Mouse (Mus musculus): Measurements from ENCODE around the gene Serpinb1b. TPM values are rescaled to one million over a fixed set of nuclear protein-coding genes. Genes with fewer than 3 reads are reported as not detected.

Serpinb1b gene
- polyA plus RNA-seq, 1 experiment = 0.06 TPM

DNA sequence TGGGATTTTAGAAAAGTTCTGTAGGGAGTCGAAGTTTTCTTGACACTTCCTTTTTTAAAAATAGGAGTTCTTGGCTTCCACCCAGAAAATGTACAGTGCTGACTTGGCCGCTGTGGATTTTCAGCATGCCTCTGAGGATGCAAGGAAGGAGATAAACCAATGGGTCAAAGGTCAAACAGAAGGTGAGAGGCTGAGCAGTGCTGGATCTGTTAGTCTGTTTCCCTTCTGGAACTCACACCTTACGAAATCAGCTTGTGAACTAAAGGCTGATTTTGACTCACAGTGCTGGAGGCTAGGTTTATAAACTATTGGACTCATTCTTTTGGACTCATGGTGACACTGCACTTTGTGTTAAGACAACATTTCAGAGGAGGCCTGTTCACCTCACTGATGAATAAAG lies 11.2 kb downstream of the Serpinb1b start:
- Histone ChIP-seq H3K27me3 (ENCODE audit: control insufficient read depth, insufficient read depth, low read length) (no peaks in the 10 kb centered on the region), H3K27ac (ENCODE audit: insufficient read depth, low read length) (no peak overlapping the region), H3K4me3 (ENCODE audit: extremely low read depth, insufficient read depth, insufficient read length) (no peak overlapping the region), H3K36me3 (ENCODE audit: control insufficient read depth, insufficient read depth, low read length) (no peaks in the 10 kb centered on the region), H3K4me1 (ENCODE audit: control insufficient read depth, insufficient read depth, insufficient read length) (no peaks in the 10 kb centered on the region)
- WGBS = 39% methylated on average over 3 of the region's 3 CpGs
- no peak for DNase-seq (ENCODE audit: low read depth in 1 of 2, low spot score in 2 of 2)
- no peak for TF ChIP-seq POLR2A (IDR thresholded peaks at IDR 0.05; ENCODE audit: low read depth, low read length)
- no peak for TF ChIP-seq CTCF (IDR thresholded peaks at IDR 0.05; ENCODE audit: extremely low read depth, insufficient read depth, insufficient read length, insufficient replicate concordance)

GRCm38 (mm10) chr13:33090546-33090945 lies 12.2 kb downstream of the Serpinb1b start:
- Histone ChIP-seq H3K27me3 (ENCODE audit: control insufficient read depth, insufficient read depth, low read length) (no peaks in the 10 kb centered on the region), H3K4me3 (ENCODE audit: extremely low read depth, insufficient read depth, insufficient read length) (no peak overlapping the region), H3K4me1 (ENCODE audit: control insufficient read depth, insufficient read depth, insufficient read length) (no peaks in the 10 kb centered on the region), H3K27ac (ENCODE audit: insufficient read depth, low read length) (no peak overlapping the region), H3K36me3 (ENCODE audit: control insufficient read depth, insufficient read depth, low read length) (no peaks in the 10 kb centered on the region)
- DNase-seq (ENCODE audit: low read depth in 1 of 2, low spot score in 2 of 2) = no peak
- 88% methylated on average over 1 of the region's 1 CpGs for WGBS
- TF ChIP-seq CTCF (IDR thresholded peaks at IDR 0.05; ENCODE audit: extremely low read depth, insufficient read depth, insufficient read length, insufficient replicate concordance) (no peak), POLR2A (IDR thresholded peaks at IDR 0.05; ENCODE audit: low read depth, low read length) (no peak)

GRCm38 (mm10) chr13:33091306-33091705 lies 12.9 kb downstream of the Serpinb1b start:
- no peak for DNase-seq (ENCODE audit: low read depth in 1 of 2, low spot score in 2 of 2)
- Histone ChIP-seq H3K27me3 (ENCODE audit: control insufficient read depth, insufficient read depth, low read length) (no peaks in the 10 kb centered on the region), H3K27ac (ENCODE audit: insufficient read depth, low read length) (no peak overlapping the region), H3K4me1 (ENCODE audit: control insufficient read depth, insufficient read depth, insufficient read length) (no peaks in the 10 kb centered on the region), H3K4me3 (ENCODE audit: extremely low read depth, insufficient read depth, insufficient read length) (no peak overlapping the region), H3K36me3 (ENCODE audit: control insufficient read depth, insufficient read depth, low read length) (no peaks in the 10 kb centered on the region)
- TF ChIP-seq CTCF (IDR thresholded peaks at IDR 0.05; ENCODE audit: extremely low read depth, insufficient read depth, insufficient read length, insufficient replicate concordance) = no peak
- TF ChIP-seq POLR2A (IDR thresholded peaks at IDR 0.05; ENCODE audit: low read depth, low read length) = no peak
- WGBS = 90% methylated on average over 1 of the region's 1 CpGs

- Histone ChIP-seq H3K36me3 (ENCODE audit: control insufficient read depth, insufficient read depth, low read length) (no peaks in the 10 kb centered on the region), H3K27ac (ENCODE audit: insufficient read depth, low read length) (no peak overlapping the region), H3K4me1 (ENCODE audit: control insufficient read depth, insufficient read depth, insufficient read length) (no peaks in the 10 kb centered on the region), H3K4me3 (ENCODE audit: extremely low read depth, insufficient read depth, insufficient read length) (no peak overlapping the region), H3K27me3 (ENCODE audit: control insufficient read depth, insufficient read depth, low read length) (no peaks in the 10 kb centered on the region)
- TF ChIP-seq CTCF (IDR thresholded peaks at IDR 0.05; ENCODE audit: extremely low read depth, insufficient read depth, insufficient read length, insufficient replicate concordance) (no peak), POLR2A (IDR thresholded peaks at IDR 0.05; ENCODE audit: low read depth, low read length) (no peak)
- DNase-seq (ENCODE audit: low read depth in 1 of 2, low spot score in 2 of 2) = no peak
- WGBS = 90% methylated on average over 1 of the region's 1 CpGs
Observed at GRCm38 (mm10) chr13:33095575-33095974, 17.2 kb downstream of the Serpinb1b start.

DNA sequence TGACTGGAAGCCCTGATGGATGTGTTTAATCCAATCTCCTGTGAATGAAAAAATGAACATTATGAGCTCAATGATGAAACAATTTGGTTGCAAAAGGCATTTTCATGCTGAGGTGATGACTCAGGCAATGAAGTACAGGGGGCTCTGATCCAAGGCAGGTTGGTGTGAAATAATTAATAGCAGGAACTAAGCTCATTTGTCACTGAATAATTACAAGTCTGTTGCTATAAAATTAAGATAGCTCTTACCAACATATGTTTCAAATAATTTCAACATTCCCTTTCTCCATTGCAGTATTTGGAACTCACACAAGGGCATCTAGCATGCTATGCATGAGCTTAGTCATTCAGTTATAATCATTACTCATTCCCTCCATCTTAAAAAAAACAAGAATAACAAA lies 27.3 kb downstream of the Serpinb1b start:
- Histone ChIP-seq H3K36me3 (ENCODE audit: control insufficient read depth, insufficient read depth, low read length) (no peaks in the 10 kb centered on the region), H3K27ac (ENCODE audit: insufficient read depth, low read length) (no peak overlapping the region), H3K4me1 (ENCODE audit: control insufficient read depth, insufficient read depth, insufficient read length) (no peaks in the 10 kb centered on the region), H3K4me3 (ENCODE audit: extremely low read depth, insufficient read depth, insufficient read length) (no peak overlapping the region), H3K27me3 (ENCODE audit: control insufficient read depth, insufficient read depth, low read length) (no peaks in the 10 kb centered on the region)
- DNase-seq (ENCODE audit: low read depth in 1 of 2, low spot score in 2 of 2) = no peak
- TF ChIP-seq CTCF (IDR thresholded peaks at IDR 0.05; ENCODE audit: extremely low read depth, insufficient read depth, insufficient read length, insufficient replicate concordance) = no peak
- TF ChIP-seq POLR2A (IDR thresholded peaks at IDR 0.05; ENCODE audit: low read depth, low read length) = no peak

- TF ChIP-seq CTCF (IDR thresholded peaks at IDR 0.05; ENCODE audit: extremely low read depth, insufficient read depth, insufficient read length, insufficient replicate concordance) (no peak), POLR2A (IDR thresholded peaks at IDR 0.05; ENCODE audit: low read depth, low read length) (no peak)
- Histone ChIP-seq H3K27me3 (ENCODE audit: control insufficient read depth, insufficient read depth, low read length) (no peaks in the 10 kb centered on the region), H3K4me1 (ENCODE audit: control insufficient read depth, insufficient read depth, insufficient read length) (no peaks in the 10 kb centered on the region), H3K4me3 (ENCODE audit: extremely low read depth, insufficient read depth, insufficient read length) (no peak overlapping the region), H3K27ac (ENCODE audit: insufficient read depth, low read length) (no peak overlapping the region), H3K36me3 (ENCODE audit: control insufficient read depth, insufficient read depth, low read length) (no peaks in the 10 kb centered on the region)
- DNase-seq (ENCODE audit: low read depth in 1 of 2, low spot score in 2 of 2) = no peak
- WGBS = 16% methylated on average over 3 of the region's 3 CpGs
Observed at GRCm38 (mm10) chr13:33113054-33113453, 34.7 kb downstream of the Serpinb1b start.

- Histone ChIP-seq H3K36me3 (ENCODE audit: control insufficient read depth, insufficient read depth, low read length) (no peaks in the 10 kb centered on the region), H3K27me3 (ENCODE audit: control insufficient read depth, insufficient read depth, low read length) (no peaks in the 10 kb centered on the region), H3K4me1 (ENCODE audit: control insufficient read depth, insufficient read depth, insufficient read length) (no peaks in the 10 kb centered on the region), H3K4me3 (ENCODE audit: extremely low read depth, insufficient read depth, insufficient read length) (no peak overlapping the region), H3K27ac (ENCODE audit: insufficient read depth, low read length) (no peak overlapping the region)
- TF ChIP-seq CTCF (IDR thresholded peaks at IDR 0.05; ENCODE audit: extremely low read depth, insufficient read depth, insufficient read length, insufficient replicate concordance) = no peak
- TF ChIP-seq POLR2A (IDR thresholded peaks at IDR 0.05; ENCODE audit: low read depth, low read length) = no peak
- no peak for DNase-seq (ENCODE audit: low read depth in 1 of 2, low spot score in 2 of 2)
- 80% methylated on average over 2 of the region's 2 CpGs for whole genome bisulfite sequencing
Observed at GRCm38 (mm10) chr13:33137717-33138116, 59.3 kb downstream of the Serpinb1b start.
